Mouse (Mus musculus) C2C12 (cell line): ENCODE results near the gene Arl13b. TPM values are rescaled to one million over a fixed set of nuclear protein-coding genes. Genes with fewer than 3 reads are reported as not detected.

Experiments used
- H3K27me3 ChIP-seq: one replicate; pipeline ENCODE4 v1.6.1; 2011; ENCODE audit not compliant: control insufficient read depth, insufficient read depth, insufficient read length
- H3K36me3 ChIP-seq: one replicate; pipeline ENCODE4 v1.6.1; 2011; ENCODE audit not compliant: control insufficient read depth, insufficient read depth
- H3K4me3 ChIP-seq: one replicate; pipeline ENCODE4 v1.5.1; 2011; ENCODE audit warnings: mild to moderate bottlenecking, control low read depth; ENCODE audit not compliant: poor library complexity, insufficient read depth, severe bottlenecking
- H3K79me2 ChIP-seq: one replicate; pipeline ENCODE4 v1.6.1; 2011; ENCODE audit not compliant: control insufficient read depth, insufficient read depth
- H3K79me3 ChIP-seq: one replicate; pipeline ENCODE4 v1.6.1; 2011; ENCODE audit warnings: low read depth, control low read depth
- H3ac ChIP-seq: one replicate; pipeline ENCODE3; 2011; ENCODE audit warnings: low read depth; ENCODE audit not compliant: control insufficient read depth, insufficient read length
- CEBPB ChIP-seq: IDR thresholded peaks from one replicate; pipeline ENCODE4 v1.6.1; 2011; ENCODE audit warnings: low read depth, mild to moderate bottlenecking, control low read depth, moderate library complexity
- CTCF ChIP-seq: IDR thresholded peaks from one replicate; pipeline ENCODE4 v1.5.1; 2011; ENCODE audit not compliant: control insufficient read depth, insufficient read depth, insufficient read length
- FOSL1 ChIP-seq: IDR thresholded peaks from one replicate; pipeline ENCODE4 v1.8.0; 2011; ENCODE audit warnings: mild to moderate bottlenecking, low read length; ENCODE audit not compliant: poor library complexity, insufficient read depth, severe bottlenecking
- MAX ChIP-seq: IDR thresholded peaks from one replicate; pipeline ENCODE4 v1.6.1; 2011; ENCODE audit warnings: mild to moderate bottlenecking, control low read depth
- MYOD1 ChIP-seq: IDR thresholded peaks from one replicate; pipeline ENCODE4 v1.6.1; 2011; ENCODE audit warnings: low read depth; ENCODE audit not compliant: control insufficient read depth, insufficient read length
- MYOG ChIP-seq: IDR thresholded peaks from one replicate; pipeline ENCODE4 v1.6.1; 2011; ENCODE audit not compliant: control insufficient read depth, insufficient read length; ENCODE audit errors: extremely low read depth
- USF1 ChIP-seq: IDR thresholded peaks from one replicate; pipeline ENCODE4 v1.6.1; 2011; ENCODE audit warnings: low read depth, mild to moderate bottlenecking, control low read depth, moderate library complexity
- microRNA-seq: library from miRNA; unstranded; fragments of <30 nt; microRNA quantifications from one replicate; pipeline ENCODE4, GENCODE M21; 2019; ENCODE audit warnings: borderline microRNAs expressed
- polyA plus RNA-seq: library from polyadenylated mRNA; unstranded; fragments of >200 nt; fragmentation: generic; extraction: Trizol; gene quantifications from one replicate; pipeline ENCODE4 v1.2.1, GENCODE M21; 2012; ENCODE audit warnings: missing spikeins

The Arl13b gene
- polyA plus RNA-seq, 1 experiment: 4.4 TPM

DNA sequence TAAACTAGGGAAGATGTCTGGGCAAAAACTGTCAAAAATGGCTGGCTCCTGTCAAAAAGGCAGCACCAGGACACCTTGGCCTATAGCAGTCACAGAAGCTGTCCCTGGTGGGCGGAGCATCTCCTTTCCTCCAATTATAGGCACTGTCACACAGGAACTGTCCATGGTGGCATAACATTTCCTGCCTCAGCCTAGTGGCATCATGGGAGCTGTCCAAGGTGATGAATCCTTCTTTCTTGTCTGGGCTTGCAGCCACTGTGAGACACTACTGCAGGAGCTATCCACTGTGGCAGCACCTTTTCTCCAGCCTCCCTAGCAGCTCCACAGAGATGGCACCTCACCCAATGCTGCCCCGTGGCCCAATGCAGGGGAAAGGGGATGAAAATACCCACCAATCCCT is 88.5 kb downstream of the Arl13b start:
- Histone ChIP-seq H3K36me3 (no peaks in the 10 kb centered on the region), H3ac (no peak overlapping the region), H3K79me2 (no peaks in the 10 kb centered on the region), H3K4me3 (no peak overlapping the region), H3K27me3 (no peaks in the 10 kb centered on the region), H3K79me3 (no peaks in the 10 kb centered on the region)
- peak; percentile 76 for TF ChIP-seq MAX
- no peak for TF ChIP-seq CTCF

DNA sequence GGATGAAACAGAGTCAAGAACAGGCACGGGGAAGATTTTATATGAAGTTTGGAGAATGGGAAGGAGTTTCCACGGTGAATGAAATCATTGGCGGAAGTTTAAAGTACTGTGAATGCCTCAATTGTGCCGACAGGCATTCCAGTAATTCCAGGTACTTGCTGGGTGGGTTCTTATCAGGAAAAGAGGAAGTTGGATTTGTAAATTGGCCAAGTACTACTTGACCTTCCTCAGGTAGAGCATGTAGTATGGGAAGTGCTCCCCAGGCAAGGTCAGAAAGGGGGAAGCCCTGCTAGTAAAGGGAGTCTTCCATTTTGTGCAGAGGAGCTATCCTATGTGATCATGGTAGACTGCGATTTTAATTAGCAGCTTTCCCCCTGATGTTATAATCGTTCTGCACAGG is 91.5 kb downstream of the Arl13b start:
- H3K79me3 ChIP-seq: no peaks in the 10 kb centered on the region
- no peaks in the 10 kb centered on the region for H3K27me3 ChIP-seq
- no peak for TF ChIP-seq FOSL1
- no peak for TF ChIP-seq MYOD1
- TF ChIP-seq MYOG: no peak
- TF ChIP-seq CEBPB: no peak
- TF ChIP-seq USF1: no peak
- no peak for TF ChIP-seq CTCF
- no peak for TF ChIP-seq MAX
- no peaks in the 10 kb centered on the region for H3K79me2 ChIP-seq
- H3ac ChIP-seq: no peak overlapping the region
- H3K4me3 ChIP-seq: no peak overlapping the region
- no peaks in the 10 kb centered on the region for H3K36me3 ChIP-seq

- Histone ChIP-seq H3K27me3 (no peaks in the 10 kb centered on the region), H3ac (no peak overlapping the region), H3K4me3 (no peak overlapping the region), H3K36me3 (no peaks in the 10 kb centered on the region), H3K79me3 (no peaks in the 10 kb centered on the region), H3K79me2 (no peaks in the 10 kb centered on the region)
- no peak for TF ChIP-seq FOSL1
- no peak for TF ChIP-seq MAX
- no peak for TF ChIP-seq CEBPB
- TF ChIP-seq CTCF: no peak
- TF ChIP-seq USF1: no peak
Observed at GRCm38 (mm10) chr16:62753597-62753996, 93.2 kb downstream of the Arl13b start.

- no peak overlapping the region for H3ac ChIP-seq
- H3K79me3 ChIP-seq: no peaks in the 10 kb centered on the region
- no peak overlapping the region for H3K4me3 ChIP-seq
- no peaks in the 10 kb centered on the region for H3K27me3 ChIP-seq
- H3K79me2 ChIP-seq: no peaks in the 10 kb centered on the region
- no peaks in the 10 kb centered on the region for H3K36me3 ChIP-seq
- TF ChIP-seq MYOD1 (no peak), CTCF (no peak)
Observed at GRCm38 (mm10) chr16:62753079-62753478, 93.8 kb downstream of the Arl13b start.

DNA sequence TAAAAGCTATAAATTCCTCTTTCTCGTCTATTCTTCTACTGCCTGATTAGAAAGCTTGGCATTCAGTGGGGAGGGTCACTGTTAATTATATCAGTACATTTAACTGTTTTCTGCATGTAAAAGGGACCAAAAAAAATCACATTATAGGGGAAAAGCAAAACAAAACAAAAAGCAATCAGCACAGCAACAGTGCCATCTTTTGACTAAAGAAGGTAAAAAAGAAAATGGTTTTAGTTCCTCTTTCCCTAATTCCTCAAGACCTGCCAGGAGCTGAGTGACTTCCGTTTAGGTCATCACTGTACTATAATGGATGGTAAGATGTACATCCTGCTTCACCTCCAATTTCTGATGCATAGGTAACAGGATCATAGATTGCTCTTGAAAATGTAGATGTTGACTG is 101.0 kb downstream of the Arl13b start:
- Histone ChIP-seq H3K79me3 (no peaks in the 10 kb centered on the region), H3K27me3 (no peaks in the 10 kb centered on the region), H3K36me3 (no peaks in the 10 kb centered on the region), H3K79me2 (no peaks in the 10 kb centered on the region), H3K4me3 (no peak overlapping the region), H3ac (no peak overlapping the region)
- no peak for TF ChIP-seq FOSL1
- no peak for TF ChIP-seq MAX
- TF ChIP-seq CEBPB: no peak
- no peak for TF ChIP-seq USF1
- TF ChIP-seq MYOD1: no peak
- TF ChIP-seq MYOG: no peak
- no peak for TF ChIP-seq CTCF

Small RNAs within 50 kb of the gene (microRNA-seq; reads per million reads assigned to microRNA genes)
- gene Gm25986: not detected

Other genes with a start within 250 kb of the Arl13b start
- 1.8 TPM for gene Nsun3, start 60.2 kb downstream of the Arl13b start, polyA plus RNA-seq
- gene Stx19, start 32.4 kb downstream of the Arl13b start, polyA plus RNA-seq: 0.01 TPM
- 6.6 TPM for gene Pros1, start 7.3 kb upstream of the Arl13b start, polyA plus RNA-seq